Mouse (Mus musculus) Muller cell, postnatal 12 days (primary cell): ENCODE results near the gene Spcs1.

Experiments used
- DNase-seq: peaks from one replicate; pipeline ENCODE4 v3.0.0-alpha.2; 2015; ENCODE audit errors: inconsistent ontology term

Spcs1 gene

DNA sequence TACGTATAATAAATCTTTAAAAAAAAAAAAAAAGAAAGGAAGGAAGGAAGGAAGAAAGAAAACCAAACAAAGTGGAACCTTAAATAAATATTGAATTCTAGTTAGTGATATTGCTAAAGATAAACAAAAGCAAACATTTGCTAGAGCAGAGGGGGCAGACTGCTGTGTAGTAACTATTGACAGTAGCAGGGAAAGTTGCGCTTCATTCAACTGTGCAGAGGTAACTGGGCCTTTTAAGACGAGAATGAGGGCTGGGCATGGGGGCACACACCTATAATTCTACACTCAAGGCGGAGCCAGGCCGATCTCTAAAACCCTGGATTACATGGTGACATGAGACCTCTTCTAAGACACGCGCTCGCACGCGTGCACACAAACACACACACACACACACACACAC, 51.5 kb downstream of the Spcs1 start:
- no peak for DNase-seq
